Mouse (Mus musculus): ENCODE data around the gene Rfwd3. TPM values are rescaled to one million over a fixed set of nuclear protein-coding genes. Genes with fewer than 3 reads are reported as not detected.
A peak's percentile ranks its signal among the peaks of the same experiment; 100 is the strongest.
"Not testable (repeated sequence)": the region's sequence is repeated elsewhere in the genome, so short reads cannot be mapped to it uniquely, and the experiment has no call there.

Gene Rfwd3
- polyA plus RNA-seq, 1 experiment from 2014 or later = 81.6 TPM

- Histone ChIP-seq H3K27ac (ENCODE audit: low read depth, low read length) (peak overlapping the region; percentile 87), H3K9me3 (ENCODE audit: control insufficient read depth, low read length) (no peaks in the 10 kb centered on the region), H3K4me2 (peak overlapping the region; percentile 69), H3K4me1 (replicated peaks; ENCODE audit: control insufficient read depth, insufficient read depth, low read length) (peaks cover 13% of the 10 kb centered on the region), H3K9ac (ENCODE audit: low read depth, low read length) (peak overlapping the region; percentile 95), H3K27me3 (replicated peaks; ENCODE audit: control insufficient read depth, insufficient read depth, low read length) (no peaks in the 10 kb centered on the region), H3K4me3 (ENCODE audit: low read depth, low read length) (peak overlapping the region; percentile 91), H3K36me3 (ENCODE audit: control insufficient read depth, insufficient read depth, low read length) (peaks cover 17% of the 10 kb centered on the region)
- DNase-seq (ENCODE audit: low spot score) (peak; percentile 79), ATAC-seq (replicated peaks; ENCODE audit: low FRiP score) (peak; percentile 48)
- under 1% methylated on average over 28 of the region's 28 CpGs for WGBS
Observed at GRCm38 (mm10) chr8:111299363-111299820, 630 bp downstream of the Rfwd3 start.

GRCm38 (mm10) chr8:111298011-111298410 lies 2.0 kb downstream of the Rfwd3 start:
- 89% methylated on average over 1 of the region's 1 CpGs for WGBS
- peak overlapping the region; percentile 69 for H3K4me2 ChIP-seq

GRCm38 (mm10) chr8:111291733-111292132 lies 8.3 kb downstream of the Rfwd3 start:
- no peak for DNase-seq (ENCODE audit: low spot score)
- no peak overlapping the region for H3K9ac ChIP-seq (ENCODE audit: low read depth, low read length)
- no peaks in the 10 kb centered on the region for H3K9me3 ChIP-seq (ENCODE audit: control insufficient read depth, low read length)
- H3K4me2 ChIP-seq = no peak overlapping the region
- no peaks in the 10 kb centered on the region for H3K27me3 ChIP-seq (replicated peaks; ENCODE audit: control insufficient read depth, insufficient read depth, low read length)
- H3K27ac ChIP-seq (ENCODE audit: low read depth, low read length) = no peak overlapping the region
- peaks cover 3% of the 10 kb centered on the region; the same call in 1 of the 2 replicates for H3K4me1 ChIP-seq (replicated peaks; ENCODE audit: control insufficient read depth, insufficient read depth, low read length)
- H3K4me3 ChIP-seq (ENCODE audit: low read depth, low read length) = no peak overlapping the region
- ATAC-seq (replicated peaks; ENCODE audit: low FRiP score) = no peak
- 93% methylated on average over 7 of the region's 7 CpGs for WGBS
- H3K36me3 ChIP-seq (ENCODE audit: control insufficient read depth, insufficient read depth, low read length) = peaks cover 51% of the 10 kb centered on the region

More at GRCm38 (mm10) chr8:111298011-111298410, 2.0 kb downstream of the Rfwd3 start:
- peak overlapping the region; percentile 91; the same call in 1 of the 2 replicates for H3K4me3 ChIP-seq (ENCODE audit: low read depth, low read length)
- H3K4me1 ChIP-seq (replicated peaks; ENCODE audit: control insufficient read depth, insufficient read depth, low read length) = peaks cover 13% of the 10 kb centered on the region
- H3K9ac ChIP-seq (ENCODE audit: low read depth, low read length) = 0 out of 2 replicates have a peak overlapping the region, but pooled peaks have one; percentile 22
- no peak overlapping the region for H3K27ac ChIP-seq (ENCODE audit: low read depth, low read length)
- no peak for ATAC-seq (replicated peaks; ENCODE audit: low FRiP score)
- H3K9me3 ChIP-seq (ENCODE audit: control insufficient read depth, low read length) = no peaks in the 10 kb centered on the region
- DNase-seq (ENCODE audit: low spot score) = no peak
- no peaks in the 10 kb centered on the region for H3K27me3 ChIP-seq (replicated peaks; ENCODE audit: control insufficient read depth, insufficient read depth, low read length)
- H3K36me3 ChIP-seq (ENCODE audit: control insufficient read depth, insufficient read depth, low read length) = peaks cover 28% of the 10 kb centered on the region

GRCm38 (mm10) chr8:111290586-111290985 lies 9.4 kb downstream of the Rfwd3 start:
- H3K9me3 ChIP-seq (ENCODE audit: control insufficient read depth, low read length) = no peaks in the 10 kb centered on the region
- H3K36me3 ChIP-seq (ENCODE audit: control insufficient read depth, insufficient read depth, low read length) = peaks cover 51% of the 10 kb centered on the region
- no peak overlapping the region for H3K4me2 ChIP-seq
- no peaks in the 10 kb centered on the region for H3K27me3 ChIP-seq (replicated peaks; ENCODE audit: control insufficient read depth, insufficient read depth, low read length)
- no peak for DNase-seq (ENCODE audit: low spot score)
- no peak overlapping the region for H3K9ac ChIP-seq (ENCODE audit: low read depth, low read length)
- H3K4me3 ChIP-seq (ENCODE audit: low read depth, low read length) = no peak overlapping the region
- ATAC-seq (replicated peaks; ENCODE audit: low FRiP score) = no peak
- 94% methylated on average over 7 of the region's 7 CpGs for WGBS
- H3K4me1 ChIP-seq (replicated peaks; ENCODE audit: control insufficient read depth, insufficient read depth, low read length) = no peaks in the 10 kb centered on the region
- no peak overlapping the region for H3K27ac ChIP-seq (ENCODE audit: low read depth, low read length)

- Histone ChIP-seq H3K9ac (ENCODE audit: low read depth, low read length) (no peak overlapping the region), H3K9me3 (ENCODE audit: control insufficient read depth, low read length) (no peaks in the 10 kb centered on the region), H3K4me2 (no peak overlapping the region), H3K27ac (ENCODE audit: low read depth, low read length) (no peak overlapping the region), H3K36me3 (ENCODE audit: control insufficient read depth, insufficient read depth, low read length) (peaks cover 53% of the 10 kb centered on the region), H3K27me3 (replicated peaks; ENCODE audit: control insufficient read depth, insufficient read depth, low read length) (no peaks in the 10 kb centered on the region), H3K4me3 (ENCODE audit: low read depth, low read length) (no peak overlapping the region), H3K4me1 (replicated peaks; ENCODE audit: control insufficient read depth, insufficient read depth, low read length) (no peaks in the 10 kb centered on the region)
- no peak for DNase-seq (ENCODE audit: low spot score)
- ATAC-seq (replicated peaks; ENCODE audit: low FRiP score) = no peak
- WGBS = 96% methylated on average over 4 of the region's 4 CpGs
Observed at GRCm38 (mm10) chr8:111285603-111286002, 14.4 kb downstream of the Rfwd3 start.

- H3K4me3 ChIP-seq (ENCODE audit: low read depth, low read length) = no peak overlapping the region
- H3K27me3 ChIP-seq (replicated peaks; ENCODE audit: control insufficient read depth, insufficient read depth, low read length) = no peaks in the 10 kb centered on the region
- H3K9me3 ChIP-seq (ENCODE audit: control insufficient read depth, low read length) = no peaks in the 10 kb centered on the region
- H3K27ac ChIP-seq (ENCODE audit: low read depth, low read length) = no peak overlapping the region
- ATAC-seq (replicated peaks; ENCODE audit: low FRiP score) (no peak), DNase-seq (ENCODE audit: low spot score) (no peak)
- H3K36me3 ChIP-seq (ENCODE audit: control insufficient read depth, insufficient read depth, low read length) = peaks cover 59% of the 10 kb centered on the region
- no peak overlapping the region for H3K9ac ChIP-seq (ENCODE audit: low read depth, low read length)
- no peak overlapping the region for H3K4me2 ChIP-seq
- WGBS = 97% methylated on average over 3 of the region's 3 CpGs
- no peaks in the 10 kb centered on the region for H3K4me1 ChIP-seq (replicated peaks; ENCODE audit: control insufficient read depth, insufficient read depth, low read length)
Observed at GRCm38 (mm10) chr8:111282093-111282492, 17.9 kb downstream of the Rfwd3 start.

GRCm38 (mm10) chr8:111268277-111268676 lies 31.7 kb downstream of the Rfwd3 start:
- 75% methylated on average over 2 of the region's 2 CpGs for WGBS

GRCm38 (mm10) chr8:111266161-111266560 lies 33.9 kb downstream of the Rfwd3 start:
- not testable (repeated sequence) for H3K4me2 ChIP-seq; H3K9ac ChIP-seq (ENCODE audit: low read depth, low read length); H3K4me3 ChIP-seq (ENCODE audit: low read depth, low read length); H3K27ac ChIP-seq (ENCODE audit: low read depth, low read length); H3K9me3 ChIP-seq (ENCODE audit: control insufficient read depth, low read length); H3K36me3 ChIP-seq (ENCODE audit: control insufficient read depth, insufficient read depth, low read length); ATAC-seq (replicated peaks; ENCODE audit: low FRiP score); H3K27me3 ChIP-seq (replicated peaks; ENCODE audit: control insufficient read depth, insufficient read depth, low read length); DNase-seq (ENCODE audit: low spot score); H3K4me1 ChIP-seq (replicated peaks; ENCODE audit: control insufficient read depth, insufficient read depth, low read length)
- 78% methylated on average over 7 of the region's 7 CpGs for WGBS

More at GRCm38 (mm10) chr8:111268277-111268676, 31.7 kb downstream of the Rfwd3 start:
- no peak for DNase-seq (ENCODE audit: low spot score)
- Histone ChIP-seq H3K4me3 (ENCODE audit: low read depth, low read length) (no peak overlapping the region), H3K27ac (ENCODE audit: low read depth, low read length) (no peak overlapping the region), H3K27me3 (replicated peaks; ENCODE audit: control insufficient read depth, insufficient read depth, low read length) (no peaks in the 10 kb centered on the region), H3K9me3 (ENCODE audit: control insufficient read depth, low read length) (no peaks in the 10 kb centered on the region), H3K36me3 (ENCODE audit: control insufficient read depth, insufficient read depth, low read length) (peaks cover 13% of the 10 kb centered on the region), H3K4me1 (replicated peaks; ENCODE audit: control insufficient read depth, insufficient read depth, low read length) (no peaks in the 10 kb centered on the region), H3K4me2 (no peak overlapping the region), H3K9ac (ENCODE audit: low read depth, low read length) (no peak overlapping the region)
- no peak for ATAC-seq (replicated peaks; ENCODE audit: low FRiP score)

GRCm38 (mm10) chr8:111264693-111265220 lies 35.3 kb downstream of the Rfwd3 start:
- peaks cover 2% of the 10 kb centered on the region; the same call in 1 of the 2 replicates for H3K36me3 ChIP-seq (ENCODE audit: control insufficient read depth, insufficient read depth, low read length)
- peaks cover 6% of the 10 kb centered on the region for H3K4me1 ChIP-seq (replicated peaks; ENCODE audit: control insufficient read depth, insufficient read depth, low read length)
- H3K27me3 ChIP-seq (replicated peaks; ENCODE audit: control insufficient read depth, insufficient read depth, low read length) = no peaks in the 10 kb centered on the region
- no peak for DNase-seq (ENCODE audit: low spot score)
- H3K9ac ChIP-seq (ENCODE audit: low read depth, low read length) = no peak overlapping the region
- ATAC-seq (replicated peaks; ENCODE audit: low FRiP score) = no peak
- no peak overlapping the region for H3K4me2 ChIP-seq
- H3K9me3 ChIP-seq (ENCODE audit: control insufficient read depth, low read length) = no peaks in the 10 kb centered on the region
- WGBS = 86% methylated on average over 2 of the region's 2 CpGs
- no peak overlapping the region for H3K4me3 ChIP-seq (ENCODE audit: low read depth, low read length)
- H3K27ac ChIP-seq (ENCODE audit: low read depth, low read length) = no peak overlapping the region
